19 mouse cellular contexts compared by ENCODE assay signal in the genomic region with DNA sequence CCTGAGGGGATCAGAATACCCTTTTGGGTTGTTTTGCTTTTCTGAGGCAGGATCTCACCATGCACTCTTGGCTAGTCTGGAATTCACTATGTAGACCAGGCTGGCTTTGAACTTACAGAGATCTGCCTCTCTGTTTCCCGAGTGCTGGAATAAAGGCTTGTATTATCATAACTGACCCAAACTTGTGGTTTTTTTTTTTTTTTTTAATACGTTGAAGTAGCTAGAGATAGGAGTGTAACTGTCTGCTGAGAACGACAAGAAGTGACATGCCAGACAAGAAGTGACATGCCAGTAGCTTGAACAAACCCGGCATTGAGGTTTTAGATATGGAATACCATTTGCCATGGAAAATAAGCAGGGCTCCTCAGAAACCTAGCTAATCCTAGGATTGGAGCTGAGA. TPM values are rescaled to one million over a fixed set of nuclear protein-coding genes. Genes with fewer than 3 reads are reported as not detected.
DNase-seq lines count a peak whose midpoint lies in the region; ATAC-seq and TF ChIP-seq lines count a peak whose summit lies in the region.
"Had no signal": no experiment of that assay in that cellular context is flagged by ENCODE, and none has a peak within 500 bp of the region (broad histone marks: within the 10 kb centered on the region; RNA-seq: fewer than 3 reads in every experiment).

No protein-coding gene starts in this region.

- no peaks in the 10 kb centered on the region for H3K36me3 ChIP-seq in MEL (ENCODE audit: control insufficient read depth in 1 of 2, insufficient read depth in 2 of 2, low read length in 2 of 2)
- H3K36me3 ChIP-seq in hindbrain, embryonic 12.5 days, result no peaks in the 10 kb centered on the region
- H3K36me3 ChIP-seq: G1E had no signal

- TF ChIP-seq CTCF in MEL (IDR thresholded peaks at IDR 0.05 in 2 of 3, conservative IDR thresholded peaks at IDR 0.05 in 1 of 3; ENCODE audit: control insufficient read depth in 1 of 3, insufficient read depth in 1 of 3, low read depth in 2 of 3, low read length in 3 of 3, poor library complexity in 1 of 3, severe bottlenecking in 1 of 3), result no peak

- H3K27ac ChIP-seq in MEL (ENCODE audit: control insufficient read depth, low read depth, low read length), result no peak overlapping the region
- H3K27ac ChIP-seq in hindbrain, embryonic 12.5 days, result no peak overlapping the region

- TF ChIP-seq RAD21 in MEL (IDR thresholded peaks at IDR 0.05; ENCODE audit: low read depth, low read length), result no peak

- DNase-seq in MEL (ENCODE audit: low read depth, low spot score), result no peak
- DNase-seq: adrenal gland, adult 2 months; adrenal gland, adult 8-10 months; adrenal gland, postnatal 10 days; adrenal gland, postnatal 14 days; adrenal gland, postnatal 25 days; adrenal gland, postnatal 36 days; B cell, adult 2 months; cerebellum, adult 11 months; cerebellum, adult 11-12 months; cerebellum, adult 18-20 months; cerebellum, adult 2 months; cerebellum, adult 8-10 months had no signal

- TF ChIP-seq POLR2A in MEL (IDR thresholded peaks at IDR 0.05; ENCODE audit: control insufficient read depth in 1 of 2, insufficient read depth in 1 of 2, low read depth in 1 of 2, low read length in 2 of 2, poor library complexity in 1 of 2), result no peak

- H3K9ac ChIP-seq in MEL (ENCODE audit: control insufficient read depth, low read depth, low read length, poor library complexity, severe bottlenecking), result no peak overlapping the region
- H3K9ac ChIP-seq in hindbrain, embryonic 12.5 days, result no peak overlapping the region

- H3K4me2 ChIP-seq in hindbrain, embryonic 12.5 days (replicated peaks), result no peak overlapping the region

- peak in 1 of 2 experiments; percentile 54; a peak in 1 of 4 replicates for TF ChIP-seq EP300 in MEL (IDR thresholded peaks at IDR 0.05; ENCODE audit: low read depth in 1 of 2, low read length in 2 of 2)

- ATAC-seq in hindbrain, embryonic 12.5 days (ENCODE audit: low FRiP score), result no peak
- ATAC-seq: activated CD4-positive, CD25-positive, alpha-beta regulatory T cell, adult 4 months; CD4-positive, CD25-positive, alpha-beta regulatory T cell, adult 4 months; Patski had no signal

- WGBS in hindbrain, embryonic 12.5 days, result 97% methylated on average over 4 of the region's 4 CpGs

- H3K79me2 ChIP-seq in MEL (ENCODE audit: control insufficient read depth, insufficient read depth, low read length, poor library complexity), result no peaks in the 10 kb centered on the region

- H3K4me3 ChIP-seq in MEL (ENCODE audit: control insufficient read depth in 1 of 2, insufficient read depth in 1 of 2, low read depth in 2 of 2, low read length in 2 of 2), result no peak overlapping the region
- no peak overlapping the region for H3K4me3 ChIP-seq in hindbrain, embryonic 12.5 days

- no peaks in the 10 kb centered on the region for H3K27me3 ChIP-seq in MEL (ENCODE audit: control insufficient read depth in 1 of 2, insufficient read depth in 2 of 2, low read length in 2 of 2)
- H3K27me3 ChIP-seq in hindbrain, embryonic 12.5 days, result no peaks in the 10 kb centered on the region
- H3K27me3 ChIP-seq: CH12.LX, Patski had no signal

- no peaks in the 10 kb centered on the region for H3K9me3 ChIP-seq in MEL (replicated peaks; ENCODE audit: insufficient read depth, low read length)
- H3K9me3 ChIP-seq in hindbrain, embryonic 12.5 days (replicated peaks), result no peaks in the 10 kb centered on the region
- H3K9me3 ChIP-seq: G1E had no signal

- peaks cover 0 to 2% of the 10 kb centered on the region in 2 experiments; a peak in 2 of 4 replicates for H3K4me1 ChIP-seq in MEL (ENCODE audit: control insufficient read depth in 1 of 2, insufficient read depth in 2 of 2, low read length in 2 of 2)
- H3K4me1 ChIP-seq in hindbrain, embryonic 12.5 days, result no peaks in the 10 kb centered on the region

TF ChIP-seq in MEL, 35 proteins besides CTCF, POLR2A, EP300 and RAD21:
- TF ChIP-seq TCF12 (IDR thresholded peaks at IDR 0.05; ENCODE audit: low read depth, low read length), result no peak
- peak; percentile 79 for TF ChIP-seq ZNF384 (IDR thresholded peaks at IDR 0.05; ENCODE audit: low read depth, low read length)
- no peak for TF ChIP-seq BHLHE40 (IDR thresholded peaks at IDR 0.05; ENCODE audit: borderline replicate concordance, low read depth, low read length)
- TF ChIP-seq MAFK (IDR thresholded peaks at IDR 0.05; ENCODE audit: borderline replicate concordance, low read depth, low read length), result no peak
- no peak for TF ChIP-seq NRF1 (IDR thresholded peaks at IDR 0.05; ENCODE audit: insufficient read depth, low read depth, low read length, poor library complexity, severe bottlenecking)
TF ChIP-seq in MEL: peak in this region for 1.

RNA-seq across cellular contexts. Expression of a gene that starts 11.5 kb away (rescaled TPM):
- 69.6 and 73.4 TPM in 2 replicates for total RNA-seq in MEL (2012; rRNA removed)
- polyA plus RNA-seq in MEL (2012; ENCODE audit: insufficient read depth in 1 of 2, insufficient read length in 2 of 2, low read depth in 1 of 2, low replicate concordance in 2 of 2, missing spikeins in 1 of 2), result 100 to 1,000 TPM in 1 of 2 experiments, not detected in 1; 122 TPM
- polyA plus RNA-seq in hindbrain, embryonic 12.5 days (2016; fragmentation: Nextera tagmentation; extraction: Ambion mirVana), result 47.4 and 52.7 TPM in 2 replicates
